Mouse (Mus musculus): ENCODE results near the gene Pdlim7. TPM values are rescaled to one million over a fixed set of nuclear protein-coding genes. Genes with fewer than 3 reads are reported as not detected.

Pdlim7 gene
- polyA plus RNA-seq, 1 experiment from 2014 or later, result 169 TPM

GRCm38 (mm10) chr13:55494883-55495621 is 18.4 kb downstream of the Pdlim7 start:
- 0 out of 2 replicates have a peak, but pooled peaks cover 6% of the 10 kb centered on the region for H3K4me1 ChIP-seq (ENCODE audit: insufficient read depth, low read length)
- H3K27ac ChIP-seq (ENCODE audit: low read length), result no peak overlapping the region
- WGBS, result 26% methylated on average over 18 of the region's 18 CpGs
- no peak overlapping the region for H3K4me2 ChIP-seq (replicated peaks; ENCODE audit: low read depth, low read length)
- no peak for ATAC-seq (ENCODE audit: low FRiP score, low TSS enrichment)
- no peaks in the 10 kb centered on the region for H3K27me3 ChIP-seq (ENCODE audit: insufficient read depth, low read length)
- no peaks in the 10 kb centered on the region for H3K9me3 ChIP-seq (ENCODE audit: low read length)
- peaks cover 14% of the 10 kb centered on the region; the same call in 1 of the 2 replicates for H3K36me3 ChIP-seq (ENCODE audit: insufficient read depth, low read length)
- H3K9ac ChIP-seq (replicated peaks; ENCODE audit: low read length), result no peak overlapping the region
- no peak overlapping the region for H3K4me3 ChIP-seq (ENCODE audit: low read length)

GRCm38 (mm10) chr13:55494257-55494656 is 19.2 kb downstream of the Pdlim7 start:
- 0 out of 2 replicates have a peak, but pooled peaks have one; percentile 14 for ATAC-seq (ENCODE audit: low FRiP score, low TSS enrichment)
- Histone ChIP-seq H3K4me2 (replicated peaks; ENCODE audit: low read depth, low read length) (no peak overlapping the region), H3K4me3 (ENCODE audit: low read length) (no peak overlapping the region), H3K9me3 (ENCODE audit: low read length) (no peaks in the 10 kb centered on the region), H3K9ac (replicated peaks; ENCODE audit: low read length) (no peak overlapping the region), H3K36me3 (ENCODE audit: insufficient read depth, low read length) (peaks cover 14% of the 10 kb centered on the region; the same call in 1 of the 2 replicates), H3K27ac (ENCODE audit: low read length) (no peak overlapping the region), H3K4me1 (ENCODE audit: insufficient read depth, low read length) (0 out of 2 replicates have a peak, but pooled peaks cover 6% of the 10 kb centered on the region), H3K27me3 (ENCODE audit: insufficient read depth, low read length) (no peaks in the 10 kb centered on the region)
- WGBS, result 21% methylated on average over 2 of the region's 2 CpGs

- Histone ChIP-seq H3K4me2 (replicated peaks; ENCODE audit: low read depth, low read length) (peak within 1 kb of the TSS; percentile 67), H3K9ac (replicated peaks; ENCODE audit: low read length) (peak within 1 kb of the TSS; percentile 98), H3K4me1 (ENCODE audit: insufficient read depth, low read length) (peaks cover 41% of the 10 kb centered on the region), H3K4me3 (ENCODE audit: low read length) (peak within 1 kb of the TSS; percentile 68), H3K27ac (ENCODE audit: low read length) (peak within 1 kb of the TSS; percentile 92), H3K36me3 (ENCODE audit: insufficient read depth, low read length) (no peaks in the 10 kb centered on the region; the same call in 1 of the 2 replicates), H3K27me3 (ENCODE audit: insufficient read depth, low read length) (no peaks in the 10 kb centered on the region), H3K9me3 (ENCODE audit: low read length) (no peaks in the 10 kb centered on the region)
- peak; percentile 85 for ATAC-seq (ENCODE audit: low FRiP score, low TSS enrichment)
- WGBS, result under 1% methylated on average over 50 of the region's 83 CpGs
Observed at GRCm38 (mm10) chr13:55487578-55488498, 25.6 kb downstream of the Pdlim7 start, which contains the start of gene Dbn1. Gene Dbn1, minus strand, starts transcription at chr13:55488111.

- H3K36me3 ChIP-seq (ENCODE audit: insufficient read depth, low read length), result peaks cover 4% of the 10 kb centered on the region
- H3K4me2 ChIP-seq (replicated peaks; ENCODE audit: low read depth, low read length), result peak overlapping the region; percentile 67
- peak overlapping the region; percentile 68 for H3K4me3 ChIP-seq (ENCODE audit: low read length)
- under 1% methylated on average over 25 of the region's 29 CpGs for WGBS
- peaks cover 43% of the 10 kb centered on the region for H3K4me1 ChIP-seq (ENCODE audit: insufficient read depth, low read length)
- H3K9me3 ChIP-seq (ENCODE audit: low read length), result no peaks in the 10 kb centered on the region
- H3K27ac ChIP-seq (ENCODE audit: low read length), result peak overlapping the region; percentile 92
- no peaks in the 10 kb centered on the region for H3K27me3 ChIP-seq (ENCODE audit: insufficient read depth, low read length)
- peak overlapping the region; percentile 98 for H3K9ac ChIP-seq (replicated peaks; ENCODE audit: low read length)
- ATAC-seq (ENCODE audit: low FRiP score, low TSS enrichment), result peak; percentile 68
Observed at GRCm38 (mm10) chr13:55486916-55487577, 26.4 kb downstream of the Pdlim7 start.

GRCm38 (mm10) chr13:55486029-55486794 is 27.3 kb downstream of the Pdlim7 start:
- peak overlapping the region; percentile 98 for H3K9ac ChIP-seq (replicated peaks; ENCODE audit: low read length)
- 30% methylated on average over 14 of the region's 14 CpGs for WGBS
- H3K36me3 ChIP-seq (ENCODE audit: insufficient read depth, low read length), result peaks cover 12% of the 10 kb centered on the region
- peak overlapping the region; percentile 68 for H3K4me3 ChIP-seq (ENCODE audit: low read length)
- no peak for ATAC-seq (ENCODE audit: low FRiP score, low TSS enrichment)
- no peaks in the 10 kb centered on the region for H3K9me3 ChIP-seq (ENCODE audit: low read length)
- H3K4me2 ChIP-seq (replicated peaks; ENCODE audit: low read depth, low read length), result peak overlapping the region; percentile 67
- H3K4me1 ChIP-seq (ENCODE audit: insufficient read depth, low read length), result peaks cover 43% of the 10 kb centered on the region
- no peaks in the 10 kb centered on the region for H3K27me3 ChIP-seq (ENCODE audit: insufficient read depth, low read length)
- no peak overlapping the region for H3K27ac ChIP-seq (ENCODE audit: low read length)

GRCm38 (mm10) chr13:55484520-55485088 is 28.9 kb downstream of the Pdlim7 start:
- H3K36me3 ChIP-seq (ENCODE audit: insufficient read depth, low read length), result peaks cover 28% of the 10 kb centered on the region
- H3K9me3 ChIP-seq (ENCODE audit: low read length), result no peaks in the 10 kb centered on the region
- no peak overlapping the region for H3K9ac ChIP-seq (replicated peaks; ENCODE audit: low read length)
- ATAC-seq (ENCODE audit: low FRiP score, low TSS enrichment), result no peak
- H3K4me3 ChIP-seq (ENCODE audit: low read length), result no peak overlapping the region
- peaks cover 43% of the 10 kb centered on the region for H3K4me1 ChIP-seq (ENCODE audit: insufficient read depth, low read length)
- H3K4me2 ChIP-seq (replicated peaks; ENCODE audit: low read depth, low read length), result no peak overlapping the region
- no peak overlapping the region for H3K27ac ChIP-seq (ENCODE audit: low read length)
- no peaks in the 10 kb centered on the region for H3K27me3 ChIP-seq (ENCODE audit: insufficient read depth, low read length)
- 31% methylated on average over 7 of the region's 7 CpGs for WGBS

- H3K4me2 ChIP-seq (replicated peaks; ENCODE audit: low read depth, low read length), result 0 out of 2 replicates have a peak overlapping the region, but pooled peaks have one; percentile 8
- ATAC-seq (ENCODE audit: low FRiP score, low TSS enrichment), result no peak
- H3K36me3 ChIP-seq (ENCODE audit: insufficient read depth, low read length), result peaks cover 38% of the 10 kb centered on the region
- no peak overlapping the region for H3K4me3 ChIP-seq (ENCODE audit: low read length)
- H3K9me3 ChIP-seq (ENCODE audit: low read length), result no peaks in the 10 kb centered on the region
- H3K4me1 ChIP-seq (ENCODE audit: insufficient read depth, low read length), result peaks cover 43% of the 10 kb centered on the region
- WGBS, result 32% methylated on average over 15 of the region's 15 CpGs
- H3K27ac ChIP-seq (ENCODE audit: low read length), result peak overlapping the region; percentile 59; the same call in 1 of the 2 replicates
- H3K27me3 ChIP-seq (ENCODE audit: insufficient read depth, low read length), result no peaks in the 10 kb centered on the region
- no peak overlapping the region for H3K9ac ChIP-seq (replicated peaks; ENCODE audit: low read length)
Observed at GRCm38 (mm10) chr13:55483593-55483992, 29.9 kb downstream of the Pdlim7 start.

GRCm38 (mm10) chr13:55483071-55483470 is 30.4 kb downstream of the Pdlim7 start:
- Histone ChIP-seq H3K4me3 (ENCODE audit: low read length) (no peak overlapping the region), H3K36me3 (ENCODE audit: insufficient read depth, low read length) (peaks cover 41% of the 10 kb centered on the region), H3K9ac (replicated peaks; ENCODE audit: low read length) (no peak overlapping the region), H3K4me1 (ENCODE audit: insufficient read depth, low read length) (peaks cover 43% of the 10 kb centered on the region), H3K9me3 (ENCODE audit: low read length) (no peaks in the 10 kb centered on the region), H3K27me3 (ENCODE audit: insufficient read depth, low read length) (no peaks in the 10 kb centered on the region), H3K27ac (ENCODE audit: low read length) (peak overlapping the region; percentile 59; the same call in 1 of the 2 replicates), H3K4me2 (replicated peaks; ENCODE audit: low read depth, low read length) (0 out of 2 replicates have a peak overlapping the region, but pooled peaks have one; percentile 8)
- ATAC-seq (ENCODE audit: low FRiP score, low TSS enrichment), result no peak
- WGBS, result 35% methylated on average over 9 of the region's 9 CpGs

Data from kidney, embryonic 16.5 days (tissue).